Mouse (Mus musculus) embryonic facial prominence, embryonic 10.5 days (tissue): ENCODE measurements around the gene Vta1. TPM values are rescaled to one million over a fixed set of nuclear protein-coding genes. Genes with fewer than 3 reads are reported as not detected.

ENCODE experiments used
- DNase-seq: peaks from one replicate; pipeline ENCODE4 v3.0.0-alpha.2; 2017; ENCODE audit warnings: low spot score
- H3K27ac ChIP-seq: fragments of 300-500 bp; sonication (generic); replicated peaks from 2 replicates; pipeline ENCODE4 v1.5.1; 2016; ENCODE audit warnings: mild to moderate bottlenecking
- H3K27me3 ChIP-seq: fragments of 300-500 bp; sonication (generic); replicated peaks from 2 replicates; pipeline ENCODE4 v1.6.1; 2016; ENCODE audit warnings: low read depth, mild to moderate bottlenecking; ENCODE audit not compliant: poor library complexity, severe bottlenecking
- H3K36me3 ChIP-seq: fragments of 300-500 bp; sonication (generic); replicated peaks from 2 replicates; pipeline ENCODE4 v1.6.1; 2016; ENCODE audit warnings: mild to moderate bottlenecking, moderate library complexity
- H3K4me1 ChIP-seq: fragments of 300-500 bp; sonication (generic); 2 replicates; pipeline ENCODE4 v1.6.1; 2016
- H3K4me3 ChIP-seq: fragments of 300-500 bp; sonication (generic); 2 replicates; pipeline ENCODE4 v1.5.1; 2016; ENCODE audit warnings: mild to moderate bottlenecking, moderate library complexity
- H3K9me3 ChIP-seq: fragments of 300-500 bp; sonication (generic); 2 replicates; pipeline ENCODE4 v1.6.1; 2016; ENCODE audit warnings: mild to moderate bottlenecking
- WGBS: fragments of 180-500 bp; shearing (Covaris S2); methylation state at CpG from one replicate; pipeline ENCODE4 v1.1.7; 2016; 5-methylcytosine and 5-hydroxymethylcytosine counted together
- polyA plus RNA-seq: library from polyadenylated mRNA; unstranded; fragments of >200 nt; fragmentation: Nextera tagmentation; extraction: Ambion mirVana; gene quantifications from 2 replicates; pipeline ENCODE4 v1.2.1, GENCODE M21; 2016

Vta1 gene
- polyA plus RNA-seq, 1 experiment from 2014 or later, result 109 TPM

GRCm38 (mm10) chr10:14639043-14639442, 66.3 kb downstream of the Vta1 start:
- no peaks in the 10 kb centered on the region for H3K4me1 ChIP-seq

DNA sequence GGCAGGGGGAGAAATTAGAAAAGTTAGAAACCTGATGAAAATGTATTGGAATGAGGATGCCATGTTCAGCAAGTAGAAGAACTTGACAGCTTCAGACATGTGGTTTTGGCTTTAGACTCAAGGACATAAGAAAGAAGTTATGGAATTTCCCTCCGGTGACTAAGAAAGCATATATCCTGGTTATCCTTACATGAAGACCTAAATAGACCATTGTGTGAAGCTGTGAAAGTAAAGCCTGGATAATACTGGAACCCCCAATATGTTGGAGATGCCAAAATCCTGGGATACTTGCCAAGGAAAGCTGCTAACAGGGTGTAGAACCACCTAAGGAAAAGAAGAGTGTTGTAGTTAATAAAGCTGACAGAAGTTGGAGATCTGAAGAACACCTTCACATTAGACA, 79.7 kb downstream of the Vta1 start:
- no peak overlapping the region for H3K4me3 ChIP-seq
- H3K27me3 ChIP-seq, result no peaks in the 10 kb centered on the region
- DNase-seq, result no peak
- H3K9me3 ChIP-seq, result no peaks in the 10 kb centered on the region
- 94% methylated on average over 1 of the region's 1 CpGs for WGBS
- no peak overlapping the region for H3K27ac ChIP-seq
- H3K36me3 ChIP-seq, result no peaks in the 10 kb centered on the region
- H3K4me1 ChIP-seq, result no peaks in the 10 kb centered on the region

More at GRCm38 (mm10) chr10:14639043-14639442, 66.3 kb downstream of the Vta1 start:
- no peak overlapping the region for H3K27ac ChIP-seq
- no peaks in the 10 kb centered on the region for H3K36me3 ChIP-seq
- H3K4me3 ChIP-seq, result no peak overlapping the region
- no peaks in the 10 kb centered on the region for H3K27me3 ChIP-seq
- no peak for DNase-seq
- 91% methylated on average over 4 of the region's 4 CpGs for WGBS
- H3K9me3 ChIP-seq, result no peaks in the 10 kb centered on the region

DNA sequence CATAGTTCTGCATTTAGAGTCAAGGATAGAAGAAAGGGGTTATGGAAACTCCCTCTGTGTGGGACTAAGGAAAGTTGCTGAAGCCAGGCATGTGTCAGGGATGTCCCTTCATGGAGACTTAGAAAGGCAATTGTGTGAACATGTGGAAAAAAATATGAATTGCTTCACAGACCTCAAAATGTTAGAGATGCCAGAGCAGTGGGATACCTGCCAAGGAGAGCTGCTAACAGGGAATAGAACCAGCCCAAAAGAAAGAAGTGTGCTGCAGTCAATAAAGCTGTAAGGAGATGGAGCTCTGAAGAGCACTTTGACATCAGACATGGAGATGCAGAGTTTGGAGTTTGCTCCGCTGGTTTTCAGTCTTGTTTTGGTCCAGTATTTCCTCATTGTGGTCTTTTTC, 86.2 kb downstream of the Vta1 start:
- no peak overlapping the region for H3K27ac ChIP-seq
- WGBS, result 91% methylated on average over 1 of the region's 1 CpGs
- no peaks in the 10 kb centered on the region for H3K36me3 ChIP-seq
- no peaks in the 10 kb centered on the region for H3K4me1 ChIP-seq
- no peak overlapping the region for H3K4me3 ChIP-seq
- H3K27me3 ChIP-seq, result no peaks in the 10 kb centered on the region
- DNase-seq, result no peak
- no peaks in the 10 kb centered on the region for H3K9me3 ChIP-seq

DNA sequence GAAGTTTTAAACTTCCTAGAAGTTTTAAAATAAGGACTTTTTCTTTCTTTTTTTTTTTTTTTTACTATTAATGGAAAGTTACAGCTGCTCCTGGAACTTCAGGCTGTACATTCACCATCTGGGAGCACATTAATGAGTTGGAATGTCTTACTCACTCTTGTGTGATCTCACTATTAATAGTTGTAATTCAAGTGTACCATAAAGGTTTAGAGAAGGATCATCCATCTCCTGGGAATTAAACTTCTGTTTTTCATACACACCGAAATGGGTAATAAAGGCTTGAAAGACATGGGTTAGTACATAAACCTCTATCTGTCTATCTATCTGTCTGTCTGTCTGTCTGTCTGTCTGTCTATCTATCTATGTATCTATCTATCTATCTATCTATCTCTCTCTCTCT, 87.1 kb downstream of the Vta1 start:
- no peaks in the 10 kb centered on the region for H3K27me3 ChIP-seq
- no peak overlapping the region for H3K4me3 ChIP-seq
- no peaks in the 10 kb centered on the region for H3K36me3 ChIP-seq
- H3K9me3 ChIP-seq, result 0 out of 2 replicates have a peak, but pooled peaks cover 4% of the 10 kb centered on the region
- DNase-seq, result no peak
- H3K4me1 ChIP-seq, result no peaks in the 10 kb centered on the region
- WGBS, result 96% methylated on average over 1 of the region's 1 CpGs
- H3K27ac ChIP-seq, result no peak overlapping the region

GRCm38 (mm10) chr10:14615441-14615840, 89.9 kb downstream of the Vta1 start:
- no peak overlapping the region for H3K27ac ChIP-seq
- H3K27me3 ChIP-seq, result no peaks in the 10 kb centered on the region
- H3K9me3 ChIP-seq, result 0 out of 2 replicates have a peak, but pooled peaks cover 4% of the 10 kb centered on the region
- no peak for DNase-seq
- no peaks in the 10 kb centered on the region for H3K36me3 ChIP-seq
- H3K4me3 ChIP-seq, result no peak overlapping the region
- H3K4me1 ChIP-seq, result no peaks in the 10 kb centered on the region

GRCm38 (mm10) chr10:14607597-14607996, 97.8 kb downstream of the Vta1 start:
- H3K27me3 ChIP-seq, result no peaks in the 10 kb centered on the region
- no peak overlapping the region for H3K4me3 ChIP-seq
- no peaks in the 10 kb centered on the region for H3K4me1 ChIP-seq
- no peaks in the 10 kb centered on the region for H3K9me3 ChIP-seq
- H3K36me3 ChIP-seq, result no peaks in the 10 kb centered on the region
- 92% methylated on average over 5 of the region's 5 CpGs for WGBS
- DNase-seq, result no peak
- H3K27ac ChIP-seq, result no peak overlapping the region

Other genes starting within 250 kb of the Vta1 start
- gene Adgrg6, start 159.9 kb downstream of the Vta1 start, polyA plus RNA-seq, result 0.53 and 0.79 TPM in 2 replicates
- 0.26 and 0.77 TPM in 2 replicates for gene Nmbr, start within 50 bp of the Vta1 start, polyA plus RNA-seq
- gene Gje1, start 12.7 kb upstream of the Vta1 start, polyA plus RNA-seq, result not detected in 2 replicates